Mouse (Mus musculus) lung, embryonic 14.5 days (tissue): ENCODE measurements around the gene Nppc. TPM values are rescaled to one million over a fixed set of nuclear protein-coding genes. Genes with fewer than 3 reads are reported as not detected.
A peak's percentile ranks its signal among the peaks of the same experiment; 100 is the strongest.

Source experiments
- ATAC-seq: fragments of 200-750 bp; cut with Nextera tagmentation; 2 replicates; pipeline ENCODE4 v1.8.0; 2017; ENCODE audit warnings: mild to moderate bottlenecking, moderate TSS enrichment, moderate library complexity; ENCODE audit not compliant: insufficient read depth
- DNase-seq: peaks from one replicate; pipeline ENCODE4 v3.0.0-alpha.2; 2015
- H3K27ac ChIP-seq: fragments of 300-500 bp; sonication (generic); 2 replicates; pipeline ENCODE4 v1.5.1; 2014; ENCODE audit warnings: low read depth, mild to moderate bottlenecking, moderate library complexity
- H3K27me3 ChIP-seq: fragments of 300-500 bp; sonication (generic); 2 replicates; pipeline ENCODE4 v1.6.1; 2014; ENCODE audit warnings: low read length, control low read depth; ENCODE audit not compliant: insufficient read depth
- H3K36me3 ChIP-seq: fragments of 300-500 bp; sonication (generic); 2 replicates; pipeline ENCODE4 v1.6.1; 2014; ENCODE audit warnings: control low read depth; ENCODE audit not compliant: insufficient read depth
- H3K4me1 ChIP-seq: fragments of 300-500 bp; sonication (generic); 2 replicates; pipeline ENCODE4 v1.6.1; 2014; ENCODE audit warnings: antibody characterized with exemption, control low read depth; ENCODE audit not compliant: insufficient read depth
- H3K4me2 ChIP-seq: fragments of 300-500 bp; sonication (generic); 2 replicates; pipeline ENCODE4 v1.6.1; 2014; ENCODE audit warnings: mild to moderate bottlenecking
- H3K4me3 ChIP-seq: fragments of 300-500 bp; sonication (generic); 2 replicates; pipeline ENCODE4 v1.5.1; 2014; ENCODE audit warnings: low read depth, low read length
- H3K9ac ChIP-seq: fragments of 300-500 bp; sonication (generic); 2 replicates; pipeline ENCODE4 v1.6.1; 2014
- H3K9me3 ChIP-seq: fragments of 300-500 bp; sonication (generic); 2 replicates; pipeline ENCODE4 v1.6.1; 2016; ENCODE audit warnings: low read depth, low read length, control low read depth
- CTCF ChIP-seq: IDR thresholded peaks from 2 replicates; pipeline ENCODE4 v1.5.1; 2016; ENCODE audit warnings: antibody characterized with exemption, low read depth
- WGBS: fragments of 180-500 bp; shearing (Covaris S2); extraction: QIAGEN DNeasy Blood & Tissue Kit; methylation state at CpG from one replicate; pipeline ENCODE4 v1.1.7; 2014; 5-methylcytosine and 5-hydroxymethylcytosine counted together
- polyA plus RNA-seq: library from polyadenylated mRNA; unstranded; fragments of >200 nt; fragmentation: Nextera tagmentation; extraction: Ambion mirVana; gene quantifications from 2 replicates; pipeline ENCODE4 v1.2.1, GENCODE M21; 2014

Gene Nppc
- polyA plus RNA-seq, 1 experiment from 2014 or later, result 0.29 TPM

GRCm38 (mm10) chr1:86687236-86687635 is 16.9 kb upstream of the Nppc start:
- no peaks in the 10 kb centered on the region for H3K36me3 ChIP-seq
- no peaks in the 10 kb centered on the region for H3K9me3 ChIP-seq
- H3K4me3 ChIP-seq, result no peak overlapping the region
- H3K27me3 ChIP-seq, result no peaks in the 10 kb centered on the region
- TF ChIP-seq CTCF, result no peak
- H3K4me2 ChIP-seq, result no peak overlapping the region
- no peak for ATAC-seq
- 78% methylated on average over 4 of the region's 4 CpGs for WGBS
- no peak overlapping the region for H3K27ac ChIP-seq
- DNase-seq, result no peak
- H3K9ac ChIP-seq, result no peak overlapping the region
- no peaks in the 10 kb centered on the region for H3K4me1 ChIP-seq

GRCm38 (mm10) chr1:86678667-86679066 is 8.3 kb upstream of the Nppc start:
- Histone ChIP-seq H3K4me1 (no peaks in the 10 kb centered on the region), H3K9me3 (no peaks in the 10 kb centered on the region), H3K9ac (no peak overlapping the region), H3K27me3 (no peaks in the 10 kb centered on the region), H3K36me3 (no peaks in the 10 kb centered on the region), H3K4me2 (no peak overlapping the region), H3K4me3 (no peak overlapping the region), H3K27ac (no peak overlapping the region)
- DNase-seq (no peak), ATAC-seq (no peak)
- 79% methylated on average over 10 of the region's 10 CpGs for WGBS
- no peak for TF ChIP-seq CTCF

- Histone ChIP-seq H3K36me3 (no peaks in the 10 kb centered on the region), H3K4me1 (no peaks in the 10 kb centered on the region), H3K9ac (no peak overlapping the region), H3K4me2 (no peak overlapping the region), H3K27me3 (0 out of 2 replicates have a peak, but pooled peaks cover 1% of the 10 kb centered on the region), H3K9me3 (no peaks in the 10 kb centered on the region), H3K27ac (no peak overlapping the region), H3K4me3 (no peak overlapping the region)
- no peak for ATAC-seq
- TF ChIP-seq CTCF, result no peak
- peak; percentile 15 for DNase-seq
- 64% methylated on average over 3 of the region's 3 CpGs for WGBS
Observed at GRCm38 (mm10) chr1:86677624-86678023, 7.3 kb upstream of the Nppc start.

- TF ChIP-seq CTCF, result no peak
- H3K27me3 ChIP-seq, result peaks cover 24% of the 10 kb centered on the region
- H3K9ac ChIP-seq, result no peak overlapping the region
- H3K4me3 ChIP-seq, result no peak overlapping the region
- H3K36me3 ChIP-seq, result no peaks in the 10 kb centered on the region
- H3K9me3 ChIP-seq, result no peaks in the 10 kb centered on the region
- H3K27ac ChIP-seq, result no peak overlapping the region
- no peaks in the 10 kb centered on the region for H3K4me1 ChIP-seq
- 80% methylated on average over 12 of the region's 12 CpGs for WGBS
- H3K4me2 ChIP-seq, result no peak overlapping the region
- ATAC-seq (no peak), DNase-seq (no peak)
Observed at GRCm38 (mm10) chr1:86675126-86675525, 4.8 kb upstream of the Nppc start.

- H3K9me3 ChIP-seq, result no peaks in the 10 kb centered on the region
- no peak overlapping the region for H3K9ac ChIP-seq
- no peak overlapping the region for H3K4me2 ChIP-seq
- no peaks in the 10 kb centered on the region for H3K36me3 ChIP-seq
- no peak overlapping the region for H3K4me3 ChIP-seq
- no peaks in the 10 kb centered on the region for H3K4me1 ChIP-seq
- H3K27ac ChIP-seq, result no peak overlapping the region
- H3K27me3 ChIP-seq, result peaks cover 30% of the 10 kb centered on the region
- no peak for ATAC-seq
- DNase-seq, result no peak
- TF ChIP-seq CTCF, result no peak
- WGBS, result 51% methylated on average over 9 of the region's 9 CpGs
Observed at GRCm38 (mm10) chr1:86674385-86674784, 4.0 kb upstream of the Nppc start.

GRCm38 (mm10) chr1:86669552-86670273 is 658 bp downstream of the Nppc start:
- peak overlapping the region; percentile 46 for H3K9ac ChIP-seq
- no peaks in the 10 kb centered on the region for H3K36me3 ChIP-seq
- H3K4me1 ChIP-seq, result no peaks in the 10 kb centered on the region
- peak overlapping the region; percentile 45 for H3K4me3 ChIP-seq
- WGBS, result 3% methylated on average over 44 of the region's 44 CpGs
- DNase-seq (peak; percentile 90), ATAC-seq (peak; percentile 74)
- H3K27me3 ChIP-seq, result peaks cover 45% of the 10 kb centered on the region
- TF ChIP-seq CTCF, result peak; percentile 92
- no peak overlapping the region for H3K27ac ChIP-seq
- H3K9me3 ChIP-seq, result no peaks in the 10 kb centered on the region
- peak overlapping the region; percentile 94 for H3K4me2 ChIP-seq

- Histone ChIP-seq H3K27me3 (peaks cover 20% of the 10 kb centered on the region), H3K4me1 (no peaks in the 10 kb centered on the region), H3K36me3 (no peaks in the 10 kb centered on the region), H3K9ac (no peak overlapping the region), H3K4me3 (no peak overlapping the region), H3K9me3 (no peaks in the 10 kb centered on the region), H3K4me2 (no peak overlapping the region), H3K27ac (no peak overlapping the region)
- no peak for DNase-seq
- TF ChIP-seq CTCF, result no peak
- ATAC-seq, result no peak
- 58% methylated on average over 2 of the region's 2 CpGs for WGBS
Observed at GRCm38 (mm10) chr1:86665091-86665490, 5.3 kb downstream of the Nppc start.
